Mouse (Mus musculus) B cell, adult 2 months (primary cell): ENCODE data around the gene 4930467E23Rik.
"Not testable (repeated sequence)": the region's sequence is repeated elsewhere in the genome, so short reads cannot be mapped to it uniquely, and the experiment has no call there.

Experiments
- DNase-seq, 2 experiments: peaks; one replicate each; pipeline ENCODE4 v3.0.0; 2022

The 4930467E23Rik gene

GRCm38 (mm10) chr8:19782736-19783135 is 53.4 kb downstream of the 4930467E23Rik start:
- peak; percentile 56 to 62 for DNase-seq

DNA sequence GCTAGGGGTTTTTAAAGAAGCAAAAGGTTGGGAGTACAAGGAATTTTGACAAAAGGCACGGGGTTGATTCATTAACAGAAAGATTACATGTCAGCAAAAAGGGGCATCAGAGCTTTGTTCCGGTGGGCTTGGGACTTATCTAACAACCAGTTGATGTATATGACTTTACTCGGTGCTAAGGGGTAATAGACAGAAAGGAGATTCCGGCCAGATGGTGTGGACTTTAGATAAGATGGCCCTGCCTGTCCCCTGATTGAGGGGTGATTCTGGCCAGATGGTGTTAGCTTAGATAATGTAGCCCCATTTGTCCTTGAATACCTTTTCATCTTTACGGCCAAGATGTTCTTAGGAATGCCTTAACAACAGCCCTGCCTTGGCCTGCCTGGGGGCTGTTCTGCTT is 54.5 kb downstream of the 4930467E23Rik start:
- DNase-seq, result not testable (repeated sequence)

DNA sequence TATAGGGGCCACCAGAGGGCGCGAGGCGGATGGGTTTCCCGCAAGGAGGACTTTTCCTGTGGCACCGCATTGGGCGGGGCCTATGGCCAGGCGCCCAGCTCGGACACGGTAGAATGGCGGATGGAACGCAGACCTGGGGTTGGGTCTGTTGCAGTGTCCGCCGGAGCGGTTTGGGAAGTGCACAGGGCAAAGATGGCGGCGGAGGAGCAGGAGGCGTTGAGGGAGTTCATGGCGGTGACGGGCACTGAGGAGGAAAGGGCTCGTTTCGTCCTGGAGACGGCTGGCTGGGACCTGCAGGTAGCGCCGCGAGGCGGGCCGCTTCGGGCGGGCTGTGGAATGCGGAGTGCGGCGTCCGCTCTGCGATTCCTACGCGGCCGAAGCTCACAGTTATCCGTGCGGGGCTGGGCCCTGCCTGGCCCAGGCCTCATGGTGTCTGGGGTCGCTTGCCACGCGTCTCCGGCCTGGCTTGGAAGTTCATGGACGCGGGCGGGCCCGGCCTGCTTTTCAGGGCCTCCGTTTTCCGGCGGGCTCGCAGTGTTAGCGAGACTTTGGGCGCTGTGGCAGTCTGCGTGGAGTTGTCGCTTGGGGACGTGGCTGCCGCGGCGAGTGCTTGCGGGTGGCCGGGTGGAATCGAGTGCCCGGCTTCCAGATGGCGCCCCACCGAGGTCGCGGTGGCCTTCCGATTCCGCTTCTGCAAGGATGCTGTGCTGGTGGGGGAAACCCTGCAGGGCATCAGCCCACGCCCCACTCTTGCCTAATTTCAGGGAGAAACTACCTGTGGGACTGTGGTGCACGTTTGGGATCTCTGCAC is 55.4 kb downstream of the 4930467E23Rik start:
- DNase-seq, result peak; percentile 98 to 99

DNA sequence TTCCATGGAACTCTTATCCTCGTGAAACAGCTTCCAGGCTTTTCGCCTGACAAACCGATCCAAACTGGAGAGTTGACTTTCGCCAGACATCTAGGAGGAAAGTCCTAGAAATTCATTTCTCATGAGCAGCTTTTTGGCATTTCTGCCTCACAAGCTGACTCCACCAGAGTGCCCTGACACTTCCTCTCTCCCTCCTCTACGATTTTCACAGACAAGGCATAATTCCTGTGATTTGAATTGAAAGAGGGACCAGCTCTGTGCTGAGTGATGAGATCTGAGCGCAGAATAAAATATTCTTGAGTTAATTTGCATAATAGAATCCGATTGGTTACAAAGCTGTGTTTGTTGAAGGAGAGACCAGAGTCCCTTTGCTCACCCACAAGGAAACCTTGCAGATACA is 63.3 kb downstream of the 4930467E23Rik start:
- DNase-seq, result not testable (repeated sequence)
